Mouse (Mus musculus) regulatory T cell (primary cell): ENCODE measurements around the gene Atp6v0d1.
"Not testable (repeated sequence)": the region's sequence is repeated elsewhere in the genome, so short reads cannot be mapped to it uniquely, and the experiment has no call there.

Experiments used
- in situ Hi-C: fragments of 300-600 bp; cut with MboI, MseI; formaldehyde crosslinking; loops from one replicate; pipeline ENCODE4 v1.15.1; 2025; ENCODE audit warnings: high pct_unique_total_duplicates

Gene Atp6v0d1

GRCm38 (mm10) chr8:105575538-105575937 lies 9.7 kb upstream of the Atp6v0d1 start:
- in situ Hi-C loops: no loop called here

GRCm38 (mm10) chr8:105574741-105575140 lies 8.9 kb upstream of the Atp6v0d1 start:
- in situ Hi-C loops: no loop called here

DNA sequence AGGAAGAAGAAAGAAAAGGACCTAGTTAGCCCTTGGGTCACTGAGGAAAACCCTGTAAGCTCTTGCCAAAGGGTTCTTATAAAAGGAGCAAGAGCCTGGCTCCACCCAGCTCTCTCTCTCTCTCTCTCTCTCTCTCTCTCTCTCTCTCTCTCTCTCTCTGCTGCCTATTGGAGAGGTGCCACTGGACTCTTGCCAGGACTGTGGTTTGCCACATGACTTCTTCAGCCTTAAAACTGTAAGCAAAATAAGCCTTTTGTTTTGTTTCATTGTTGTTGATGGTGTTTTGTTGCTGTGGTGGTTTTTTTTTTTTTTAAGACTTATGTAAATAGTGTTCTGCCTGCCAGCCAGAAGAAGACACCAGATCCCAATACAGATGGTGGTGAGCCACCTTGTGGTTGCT lies 7.6 kb upstream of the Atp6v0d1 start:
- in situ Hi-C loops: no loop called here

- in situ Hi-C loops: no loop called here
Measured at GRCm38 (mm10) chr8:105571810-105572209, 6.0 kb upstream of the Atp6v0d1 start.

GRCm38 (mm10) chr8:105566703-105567595 lies 1.1 kb upstream of the Atp6v0d1 start:
- in situ Hi-C loops: no loop called here

GRCm38 (mm10) chr8:105565401-105565881 lies 406 bp downstream of the Atp6v0d1 start:
- in situ Hi-C loops: no loop called here

GRCm38 (mm10) chr8:105564573-105565229 lies 1.1 kb downstream of the Atp6v0d1 start:
- in situ Hi-C loops: not testable (repeated sequence)

- in situ Hi-C loops: no loop called here
Measured at GRCm38 (mm10) chr8:105563871-105564270, 2.0 kb downstream of the Atp6v0d1 start.

DNA sequence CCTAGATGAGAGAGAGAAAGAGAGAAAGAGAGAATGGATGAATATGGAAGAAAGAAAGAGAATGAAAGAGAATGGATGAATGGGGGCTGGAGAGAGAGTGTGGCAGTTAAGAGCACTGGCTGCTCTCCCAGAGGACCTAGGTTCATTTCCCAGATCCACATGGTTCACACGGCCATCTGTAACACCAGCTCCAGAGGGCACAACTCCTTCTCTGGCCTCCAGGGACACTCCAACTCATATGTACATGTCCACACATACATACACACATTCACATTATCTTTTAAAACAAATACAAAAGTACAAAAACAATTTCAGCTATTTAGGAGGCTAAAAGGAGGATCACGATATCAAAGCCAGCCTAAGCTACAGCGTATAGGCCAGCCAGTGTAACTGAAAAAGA lies 3.0 kb downstream of the Atp6v0d1 start:
- in situ Hi-C loops: no loop called here

DNA sequence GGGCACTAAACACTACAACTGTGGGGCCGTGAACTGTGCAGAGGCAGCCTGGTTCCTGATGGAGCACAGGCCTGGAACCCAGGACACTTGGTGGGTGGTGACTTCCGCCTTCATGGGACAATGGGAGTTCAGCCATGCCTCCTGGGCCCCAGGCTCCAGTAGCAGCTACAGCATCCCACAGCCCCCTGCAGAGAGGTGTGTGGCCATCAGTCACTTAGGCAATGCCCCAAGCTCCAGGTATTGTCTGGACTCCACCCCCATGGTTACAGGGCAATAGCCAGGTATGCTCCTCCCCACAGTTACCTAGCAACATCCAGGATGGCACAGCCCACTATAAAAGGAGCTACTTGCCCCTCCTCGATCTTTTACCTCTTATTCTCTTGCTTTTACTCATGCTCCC lies 10.6 kb downstream of the Atp6v0d1 start:
- in situ Hi-C loops: no loop called here

DNA sequence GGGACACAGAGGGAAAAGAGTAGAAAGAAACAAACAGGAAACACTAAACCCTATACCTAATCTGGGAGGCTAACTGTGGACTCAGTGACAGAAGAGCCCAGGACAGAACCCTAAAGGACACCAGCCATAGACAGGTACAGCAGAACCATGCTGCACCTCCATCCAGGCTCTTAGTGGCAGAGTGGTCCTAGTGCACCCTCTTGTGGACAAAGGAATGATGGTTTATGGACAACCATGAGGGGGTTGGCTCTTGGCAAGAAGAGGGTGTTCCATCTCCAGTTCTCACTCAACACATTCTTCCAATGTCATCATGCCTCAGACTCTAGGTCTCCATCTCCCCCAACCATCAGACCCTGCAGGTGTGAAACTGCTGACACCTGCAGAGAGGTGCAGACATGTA lies 11.8 kb downstream of the Atp6v0d1 start:
- in situ Hi-C loops: no loop called here

GRCm38 (mm10) chr8:105552824-105553223 lies 13.0 kb downstream of the Atp6v0d1 start:
- in situ Hi-C loops: no loop called here

DNA sequence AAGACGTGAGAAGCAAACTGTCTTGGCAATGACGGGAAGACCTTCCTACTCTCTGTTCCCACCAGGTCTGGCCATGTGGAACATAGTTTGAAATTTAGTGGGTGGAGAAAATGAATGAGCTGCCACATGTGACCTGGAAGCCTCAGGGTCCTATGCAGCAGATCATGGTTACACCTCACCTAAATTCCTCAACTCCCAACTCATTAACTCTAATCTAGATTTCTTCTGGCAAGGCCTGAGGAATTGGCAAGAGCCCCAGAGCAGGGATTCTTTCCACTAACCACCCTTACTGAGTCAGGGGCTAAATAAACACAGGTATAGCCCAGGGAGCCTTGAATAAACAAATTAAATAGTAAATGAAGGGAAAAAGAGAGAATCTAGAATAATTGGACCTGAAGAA lies 13.8 kb downstream of the Atp6v0d1 start:
- in situ Hi-C loops: no loop called here

DNA sequence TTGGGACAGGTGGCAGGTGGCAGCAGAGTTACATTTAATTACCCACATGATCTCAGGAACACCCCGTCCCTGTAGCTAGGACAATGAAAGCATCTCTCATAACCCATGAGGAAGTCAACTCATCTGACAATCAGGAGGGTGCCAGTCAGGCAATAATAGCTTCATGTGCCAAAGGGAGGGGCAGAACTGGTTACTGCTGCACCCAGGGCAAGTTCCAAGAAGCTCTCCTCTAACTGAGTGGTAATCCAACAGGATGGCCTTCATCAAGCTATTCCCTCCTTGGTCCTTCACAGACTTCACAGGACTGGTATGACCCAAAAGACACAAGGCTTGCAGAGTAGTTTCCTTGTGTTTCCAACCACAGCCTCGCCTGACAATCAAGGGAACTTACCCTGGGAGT lies 15.8 kb downstream of the Atp6v0d1 start:
- in situ Hi-C loops: no loop called here

GRCm38 (mm10) chr8:105549506-105549905 lies 16.3 kb downstream of the Atp6v0d1 start:
- in situ Hi-C loops: no loop called here

DNA sequence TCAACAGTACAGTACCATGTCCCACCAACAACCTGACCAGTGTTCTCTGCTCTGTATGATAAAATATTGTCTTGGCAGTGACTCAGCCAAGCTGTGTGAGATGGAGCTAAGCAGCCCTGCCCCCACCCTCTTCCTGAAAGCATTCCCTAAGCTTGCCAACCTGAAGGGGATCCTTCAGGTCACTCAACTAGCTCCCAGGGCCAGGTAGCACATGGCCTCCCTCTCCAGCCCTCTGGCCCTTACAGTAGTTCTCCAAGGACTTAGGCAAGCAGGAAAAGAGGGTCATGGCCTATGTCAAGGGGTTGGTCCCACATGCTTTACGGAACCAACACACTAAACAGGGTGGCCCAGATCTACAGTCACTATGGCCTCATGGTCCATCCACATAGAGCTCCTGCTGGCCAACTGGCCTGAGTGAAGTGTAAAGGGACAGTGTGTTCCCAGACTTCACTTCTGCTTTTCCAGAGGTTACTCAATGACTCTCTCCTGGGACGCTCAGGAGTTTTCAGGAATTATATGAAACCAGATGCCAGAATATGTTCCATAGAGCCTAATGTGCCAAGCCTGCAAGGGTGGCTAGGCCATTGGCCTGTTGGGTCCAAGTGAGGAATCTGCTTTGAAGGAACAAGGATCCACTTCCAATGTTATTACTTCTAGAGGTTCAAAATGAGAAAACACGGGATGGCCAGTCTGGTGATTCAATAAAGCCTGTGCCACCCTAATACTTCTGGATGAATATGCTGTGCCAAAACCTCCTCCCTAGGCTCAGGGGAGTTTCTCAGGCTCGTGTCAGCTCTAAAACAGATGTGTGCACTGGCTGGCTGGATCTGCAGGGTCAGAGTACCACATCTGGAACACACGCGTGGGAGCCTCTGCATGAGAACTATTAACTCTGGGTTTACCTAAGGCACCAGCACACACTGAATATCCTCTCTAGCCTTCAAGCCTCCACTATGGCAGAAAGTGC lies 19.2 kb downstream of the Atp6v0d1 start:
- in situ Hi-C loops: no loop called here

DNA sequence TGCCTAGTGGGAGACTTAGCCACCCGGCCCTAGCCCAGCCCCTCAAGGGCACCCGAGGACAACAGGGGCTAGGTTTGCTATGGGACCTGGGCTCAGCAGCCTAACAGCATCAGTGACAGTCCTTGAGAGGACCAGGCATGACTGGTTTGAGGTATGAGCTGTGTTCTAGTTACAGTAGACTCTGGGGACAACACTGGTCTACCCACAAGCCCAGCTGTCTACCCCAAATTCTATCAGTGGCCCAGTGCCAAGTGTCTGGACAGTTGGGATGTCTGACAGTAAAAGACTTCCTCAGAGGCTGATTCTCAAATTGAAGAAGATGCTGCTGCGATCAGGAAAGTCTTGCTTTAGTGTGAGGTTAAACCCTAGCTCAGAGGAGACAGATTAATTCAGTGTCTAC lies 20.6 kb downstream of the Atp6v0d1 start:
- in situ Hi-C loops: no loop called here

- in situ Hi-C loops: no loop called here
Measured at GRCm38 (mm10) chr8:105544544-105545205, 21.2 kb downstream of the Atp6v0d1 start.

DNA sequence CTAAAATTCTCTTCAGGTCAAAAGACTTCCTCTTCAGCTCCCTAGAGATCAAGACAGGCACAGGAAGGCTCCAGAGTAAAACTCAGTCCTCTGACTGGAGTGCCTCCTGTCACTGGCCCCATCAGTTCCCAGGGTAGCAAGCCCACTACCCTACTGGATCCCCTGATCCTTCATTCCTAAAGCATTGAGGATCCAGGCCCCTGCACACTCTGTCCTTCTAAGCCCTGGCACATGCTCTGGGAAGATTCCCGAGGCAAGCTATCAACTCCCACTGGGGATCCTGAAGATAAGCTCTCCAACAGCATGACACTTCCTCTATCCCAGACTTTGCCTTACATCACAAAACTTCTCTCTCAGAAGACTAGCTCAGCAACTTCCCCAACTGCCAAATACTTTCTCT lies 22.1 kb downstream of the Atp6v0d1 start:
- in situ Hi-C loops: no loop called here

GRCm38 (mm10) chr8:105542808-105543207 lies 23.0 kb downstream of the Atp6v0d1 start:
- in situ Hi-C loops: no loop called here

DNA sequence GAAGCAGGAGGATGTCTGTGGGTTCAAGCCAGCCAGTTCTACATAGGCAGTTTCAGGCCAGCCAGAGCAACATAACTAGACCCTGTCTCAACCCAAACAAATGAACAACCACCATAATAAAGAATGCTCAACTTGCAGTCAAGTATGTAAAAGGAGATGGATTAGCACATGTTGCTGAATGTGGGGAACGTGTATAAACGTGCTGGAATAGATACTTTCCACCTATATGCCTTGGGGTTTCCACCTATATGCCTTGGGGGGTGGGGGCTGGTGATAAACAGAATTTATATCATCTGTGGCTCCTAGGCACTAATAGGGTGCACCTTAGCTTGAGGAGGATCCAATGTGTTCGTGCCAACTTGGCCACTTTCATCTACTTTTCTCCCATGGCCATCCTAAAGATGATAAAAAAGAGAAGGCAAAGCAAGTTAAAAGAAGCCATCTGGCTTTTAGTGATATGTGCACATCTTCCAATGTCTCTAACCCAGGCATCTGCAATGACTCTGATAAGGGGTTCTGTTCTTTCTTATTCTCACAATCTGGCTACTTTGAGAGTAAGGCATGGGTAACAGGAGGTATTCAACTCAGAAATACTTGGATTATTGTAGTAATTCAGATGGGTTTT lies 23.7 kb downstream of the Atp6v0d1 start:
- in situ Hi-C loops: no loop called here
